Mouse (Mus musculus) cerebellum, adult 11-12 months (tissue): ENCODE results near the gene Nbeal2.
A peak's percentile ranks its signal among the peaks of the same experiment; 100 is the strongest.
"Not testable (repeated sequence)": the region's sequence is repeated elsewhere in the genome, so short reads cannot be mapped to it uniquely, and the experiment has no call there.

Experiments used
- DNase-seq: peaks from one replicate; pipeline ENCODE4 v3.0.0; 2022

Gene Nbeal2

GRCm38 (mm10) chr9:110653655-110654461 lies at the start of gene Nbeal2:
TSS of gene Nbeal2 (minus strand) at chr9:110654161.
- DNase-seq, result peak; percentile 90

DNA sequence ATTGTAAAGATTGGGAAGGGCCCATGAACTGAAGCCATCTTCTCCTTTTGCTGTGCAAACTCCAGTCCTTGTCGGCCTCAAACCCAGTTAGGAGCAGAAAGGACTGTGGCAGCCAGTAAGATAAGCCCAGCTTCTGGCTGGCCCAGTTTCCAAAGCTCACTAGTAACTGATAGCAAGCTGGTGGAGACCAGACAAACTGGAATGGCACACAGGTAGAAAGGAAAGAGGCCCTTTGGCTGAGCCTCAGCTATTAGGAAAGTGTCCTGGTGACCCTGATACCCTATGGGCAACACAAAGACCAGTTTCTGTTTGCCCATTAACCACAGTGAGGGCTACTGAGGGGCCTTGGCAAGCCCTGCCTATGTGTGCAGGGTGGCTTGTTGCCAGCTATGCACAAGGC lies 48.9 kb upstream of the Nbeal2 start:
- DNase-seq, result no peak

DNA sequence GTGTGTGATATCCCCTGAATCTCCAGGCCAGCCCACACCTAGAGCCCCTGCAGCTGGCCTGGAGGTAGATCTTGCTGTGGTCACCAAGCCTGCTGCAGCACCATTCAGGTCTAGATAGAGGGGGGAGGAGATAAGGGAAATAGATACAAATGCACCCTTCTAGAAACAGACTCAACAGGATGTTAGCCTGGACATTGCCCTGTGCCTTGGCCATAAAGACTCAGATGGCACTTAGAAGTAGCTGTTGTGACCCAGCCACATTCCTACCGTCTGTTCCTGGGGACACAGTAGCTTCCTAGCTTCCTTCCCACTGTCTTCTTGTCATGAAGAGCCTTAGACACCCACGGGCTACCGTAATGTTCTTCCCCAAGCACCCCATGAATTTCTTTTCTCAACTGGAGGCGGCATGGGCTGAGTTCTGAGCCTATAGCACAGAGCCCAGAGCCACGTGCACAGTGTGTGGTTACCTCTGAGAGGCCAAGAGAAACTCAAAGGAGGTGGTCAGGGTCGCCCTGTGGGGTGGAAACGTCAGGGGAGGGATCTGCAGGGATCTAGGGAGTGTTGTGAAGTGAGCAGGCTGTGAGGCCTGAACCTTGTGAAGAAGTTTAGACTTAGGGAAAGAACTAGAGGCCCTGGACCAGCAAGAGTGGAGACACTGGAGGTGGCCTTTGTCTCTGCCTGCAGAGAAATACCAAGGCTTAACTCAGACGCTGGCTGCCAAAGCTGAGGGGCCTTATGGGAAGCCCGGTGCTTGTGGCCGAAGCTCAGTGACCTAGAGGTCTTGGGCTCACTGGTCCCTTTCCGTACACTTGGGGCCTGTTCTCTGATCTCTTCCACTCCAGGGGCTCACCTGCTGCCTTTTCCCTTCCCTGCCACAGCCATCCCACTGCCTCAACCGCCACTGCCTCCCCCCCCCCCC lies 47.4 kb upstream of the Nbeal2 start:
- DNase-seq, result no peak

DNA sequence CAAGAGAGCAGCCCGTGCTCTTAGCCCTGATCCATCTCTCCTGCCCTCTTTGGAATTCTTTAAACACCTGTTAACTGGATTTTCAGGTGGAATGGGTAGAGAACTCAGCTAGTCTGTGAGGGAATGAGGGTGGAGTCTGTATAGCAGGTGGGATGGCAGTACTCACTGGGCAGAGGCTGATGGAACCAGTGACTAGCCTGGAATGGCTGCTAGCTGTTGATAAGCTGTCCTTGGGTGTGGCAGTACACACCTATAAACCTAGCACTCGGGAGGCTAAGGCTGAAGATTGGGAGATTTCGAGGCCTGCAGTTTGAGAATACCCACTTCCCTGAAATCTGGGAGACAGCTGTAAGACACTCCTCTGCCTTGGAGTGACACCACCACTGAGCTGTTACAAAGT lies 45.6 kb upstream of the Nbeal2 start:
- no peak for DNase-seq

GRCm38 (mm10) chr9:110697465-110697864 lies 43.5 kb upstream of the Nbeal2 start:
- DNase-seq, result peak; percentile 64

- no peak for DNase-seq
Observed at GRCm38 (mm10) chr9:110696427-110696826, 42.5 kb upstream of the Nbeal2 start.

DNA sequence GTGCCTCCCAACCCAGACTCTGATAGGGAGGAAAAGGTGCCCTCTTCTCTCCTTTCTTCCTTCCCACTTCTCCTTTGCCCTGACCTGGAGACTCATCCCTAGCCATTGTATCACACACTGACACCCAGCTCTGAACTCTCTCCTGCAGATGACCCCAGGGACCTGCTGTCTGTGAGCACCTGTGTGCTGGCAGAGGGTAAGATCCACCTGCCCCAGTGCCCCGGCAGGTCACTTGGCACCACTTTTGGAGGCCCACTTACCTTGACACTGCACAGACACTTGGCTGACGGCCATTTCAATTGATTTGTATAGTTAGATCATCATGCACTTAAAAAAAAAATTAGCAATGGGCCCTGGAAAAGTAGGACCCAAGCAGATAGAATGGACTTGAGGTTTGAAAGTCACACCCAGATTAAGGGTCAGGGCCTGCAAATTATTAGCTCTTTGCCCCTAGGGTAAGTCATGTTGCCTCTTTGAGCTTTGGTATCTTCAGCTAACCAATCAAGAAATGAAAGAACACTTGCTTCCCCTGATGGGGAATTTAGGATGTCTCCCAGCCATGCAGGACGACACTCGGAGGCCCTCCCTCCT lies 41.3 kb upstream of the Nbeal2 start:
- DNase-seq, result no peak

DNA sequence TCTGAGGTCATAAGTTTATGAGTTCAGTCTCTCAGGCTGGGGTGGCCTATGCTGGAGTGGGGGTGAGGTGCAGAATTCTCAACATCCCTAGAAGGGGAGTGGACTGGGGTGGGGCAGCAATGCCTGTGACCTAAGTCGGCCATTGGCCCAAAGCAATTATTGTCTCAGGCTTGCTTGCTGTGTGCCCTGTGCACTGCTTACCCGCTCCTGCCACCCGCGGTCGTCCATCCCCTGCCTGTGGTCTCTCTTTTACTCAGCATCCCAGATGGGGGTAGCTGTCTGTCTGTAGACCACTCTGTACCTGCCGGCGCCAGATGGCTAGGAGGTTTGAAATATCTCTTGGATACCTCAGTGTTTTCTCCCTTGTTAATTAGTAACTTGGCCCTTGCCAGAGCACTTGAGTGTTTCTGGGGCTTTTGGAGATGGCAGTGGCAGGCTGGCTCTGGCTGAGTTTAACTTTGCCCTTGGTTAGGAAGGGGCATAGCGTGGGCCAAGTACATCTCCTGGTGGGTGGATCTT lies 35.4 kb upstream of the Nbeal2 start:
- no peak for DNase-seq

- no peak for DNase-seq
Observed at GRCm38 (mm10) chr9:110687846-110688245, 33.9 kb upstream of the Nbeal2 start.

DNA sequence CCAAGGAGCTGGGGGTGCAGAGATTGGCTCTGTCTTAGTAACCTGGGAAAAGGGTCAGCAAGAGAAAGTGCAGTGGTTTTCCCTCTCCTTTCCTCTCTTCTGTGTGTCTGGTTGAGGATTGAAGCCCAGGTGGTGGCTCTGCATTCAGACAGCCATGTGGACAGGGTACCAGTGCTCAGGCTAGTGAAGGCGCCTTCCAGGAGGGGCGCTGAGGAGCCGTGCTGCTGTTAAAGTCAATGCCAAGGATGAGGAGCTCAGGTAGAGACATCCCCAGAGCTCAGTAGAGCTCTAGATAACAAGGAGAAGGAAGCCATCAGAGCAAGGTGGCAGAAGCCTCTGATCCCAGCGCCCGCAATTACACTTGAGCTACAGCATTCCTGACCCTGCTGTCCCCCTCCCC lies 33.1 kb upstream of the Nbeal2 start:
- no peak for DNase-seq

DNA sequence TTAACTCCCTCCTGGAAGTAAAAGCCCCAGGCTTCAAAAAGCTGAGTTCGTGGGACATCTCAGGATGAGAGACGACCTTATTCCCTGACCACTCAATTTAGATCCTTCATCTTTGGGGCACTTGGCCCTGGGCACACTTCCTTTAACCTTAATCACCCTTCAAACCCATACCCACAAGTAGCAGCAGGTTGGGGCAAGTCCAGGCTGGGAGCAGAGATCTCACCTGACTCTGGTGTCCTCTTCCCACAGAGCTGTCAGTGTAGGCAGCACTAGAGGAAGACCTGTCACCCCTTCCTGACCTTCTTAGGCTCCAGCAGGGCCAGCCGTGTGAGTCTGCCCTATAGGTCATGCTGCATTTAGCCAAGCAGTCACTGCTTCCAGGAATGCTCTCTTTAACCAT lies 32.5 kb upstream of the Nbeal2 start:
- no peak for DNase-seq

GRCm38 (mm10) chr9:110685591-110685990 lies 31.6 kb upstream of the Nbeal2 start:
- no peak for DNase-seq

DNA sequence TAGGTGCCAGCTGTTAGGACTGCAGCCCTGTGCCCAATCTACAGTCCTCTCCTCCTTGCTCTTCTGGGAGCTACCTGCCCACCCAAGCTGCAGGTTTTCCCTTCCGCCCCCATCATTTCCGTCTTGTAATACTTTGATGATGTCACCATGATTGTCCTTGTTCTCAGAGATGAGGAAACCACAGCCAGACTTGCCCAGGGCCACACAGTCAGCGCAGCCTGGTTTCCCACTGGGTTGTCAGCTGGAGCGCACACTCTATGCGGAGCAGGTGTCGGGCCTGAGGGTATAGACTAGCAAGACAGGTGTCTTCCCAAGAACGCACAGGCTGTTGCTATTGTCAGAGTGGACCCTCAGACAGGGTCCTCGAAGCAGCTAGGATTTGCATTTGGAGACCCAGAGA lies 31.2 kb upstream of the Nbeal2 start:
- DNase-seq, result no peak

DNA sequence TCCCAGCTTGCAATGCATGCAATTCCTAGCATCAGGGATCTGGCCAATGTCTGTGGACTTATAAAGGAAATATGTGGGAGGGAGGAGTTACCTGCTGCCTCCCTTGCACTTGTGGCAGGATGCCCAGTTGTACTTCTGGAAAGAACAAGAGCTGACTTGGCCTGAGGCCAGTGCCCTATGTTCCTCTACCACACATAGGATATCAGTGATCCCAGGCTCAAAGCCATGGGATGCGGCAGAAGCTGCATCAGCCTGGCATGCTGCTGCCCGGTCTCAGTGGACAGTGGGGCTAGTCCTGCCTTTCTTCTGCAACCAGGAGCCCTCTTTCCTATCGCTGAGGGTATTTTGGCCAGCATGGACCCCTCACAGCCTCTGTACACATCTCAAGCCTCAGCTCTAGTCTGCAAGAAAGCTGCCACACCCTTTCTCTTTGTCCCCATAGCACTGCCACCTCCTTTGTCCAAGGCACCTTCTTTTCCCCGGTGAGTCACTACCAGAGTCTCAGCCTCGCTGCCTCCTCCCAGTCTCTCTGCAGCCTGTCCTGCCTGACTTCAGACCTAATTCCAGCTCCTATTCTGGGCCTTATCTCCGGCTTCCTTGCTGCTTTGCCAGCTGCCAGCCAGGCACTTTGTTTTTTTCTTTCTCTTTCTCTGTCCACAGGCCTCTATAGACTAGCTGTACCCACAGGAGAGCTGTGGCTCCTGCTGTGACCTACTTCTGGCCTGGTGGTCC lies 30.3 kb upstream of the Nbeal2 start:
- peak; percentile 91 for DNase-seq

GRCm38 (mm10) chr9:110683574-110684099 lies 29.7 kb upstream of the Nbeal2 start:
- DNase-seq, result no peak

DNA sequence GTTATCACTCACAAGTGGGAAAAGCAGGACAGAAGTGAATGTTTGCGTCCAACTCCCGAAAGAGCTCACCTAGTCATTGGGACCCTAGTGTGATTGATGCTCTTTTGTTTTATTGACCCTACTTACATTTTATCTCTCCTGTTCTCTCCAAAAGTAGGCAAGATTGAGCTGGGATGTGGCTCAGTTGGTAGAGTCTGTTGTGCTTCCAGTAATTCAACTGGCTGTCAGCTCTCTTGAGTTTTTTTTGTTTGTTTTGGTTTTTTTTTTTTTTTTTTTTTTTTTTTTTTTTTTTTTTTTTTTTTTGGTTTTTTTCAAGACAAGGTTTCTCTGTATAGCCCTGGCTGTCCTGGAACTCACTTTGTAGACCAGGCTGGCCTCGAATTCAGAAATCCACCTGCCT lies 28.7 kb upstream of the Nbeal2 start:
- DNase-seq, result not testable (repeated sequence)

- DNase-seq, result peak; percentile 47
Observed at GRCm38 (mm10) chr9:110682255-110682654, 28.3 kb upstream of the Nbeal2 start.

DNA sequence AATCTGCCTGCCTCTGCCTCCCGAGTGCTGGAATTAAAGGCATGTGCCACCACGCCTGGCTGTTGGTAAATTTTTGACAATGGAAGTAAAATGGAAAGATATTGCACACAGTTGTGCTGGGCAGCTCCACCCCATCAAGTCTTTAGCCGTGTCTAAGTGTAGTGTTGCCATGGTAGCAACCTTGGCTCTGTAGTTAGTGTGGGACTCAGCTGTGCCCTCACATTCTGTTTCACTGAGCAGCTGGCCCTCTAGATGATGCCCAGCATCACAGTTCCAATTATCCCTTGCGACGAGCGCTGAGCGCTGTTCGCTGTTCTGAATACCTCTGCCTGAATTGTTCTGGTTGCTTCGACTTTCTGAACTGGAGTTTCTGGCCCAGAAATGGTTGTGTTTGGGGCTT lies 27.9 kb upstream of the Nbeal2 start:
- DNase-seq, result no peak

DNA sequence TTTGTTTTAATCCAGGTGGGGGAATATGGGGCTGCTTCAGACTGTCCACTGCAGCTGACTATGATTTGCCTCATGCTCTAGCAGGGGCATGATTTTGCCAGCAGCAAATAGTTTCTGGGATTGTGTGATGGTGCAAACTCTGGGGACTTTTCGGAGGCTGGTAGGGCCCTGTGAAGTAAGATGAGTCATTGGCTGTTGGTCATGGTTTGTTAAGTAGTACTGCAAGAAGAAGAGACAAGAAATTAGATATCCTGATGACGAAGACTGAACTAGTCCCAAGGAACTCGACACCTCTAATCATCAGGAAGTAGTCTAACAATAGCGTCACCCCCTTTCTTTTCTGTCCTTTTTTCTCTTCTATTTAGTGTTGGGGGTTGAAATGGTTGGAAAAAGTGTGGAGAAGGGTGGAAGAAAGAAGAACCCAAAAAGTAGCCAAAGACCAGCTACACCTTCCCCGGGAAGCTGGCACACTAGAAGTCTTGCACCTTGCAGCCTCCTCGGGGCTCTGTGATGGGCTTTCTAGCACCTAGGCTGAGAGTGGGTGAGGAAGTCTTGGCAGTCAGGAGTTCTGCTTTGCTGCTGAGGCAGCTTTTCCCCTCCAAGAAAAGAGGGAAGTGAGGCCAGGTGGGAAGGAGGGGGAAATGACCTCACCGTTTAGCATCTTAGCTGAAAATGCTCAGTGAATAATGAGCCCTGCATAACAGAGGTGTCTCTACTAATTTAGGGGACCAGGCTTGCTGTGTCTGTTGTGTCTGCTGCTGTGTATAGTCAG lies 27.0 kb upstream of the Nbeal2 start:
- DNase-seq, result no peak

- peak; percentile 43 for DNase-seq
Observed at GRCm38 (mm10) chr9:110678886-110679285, 24.9 kb upstream of the Nbeal2 start.

DNA sequence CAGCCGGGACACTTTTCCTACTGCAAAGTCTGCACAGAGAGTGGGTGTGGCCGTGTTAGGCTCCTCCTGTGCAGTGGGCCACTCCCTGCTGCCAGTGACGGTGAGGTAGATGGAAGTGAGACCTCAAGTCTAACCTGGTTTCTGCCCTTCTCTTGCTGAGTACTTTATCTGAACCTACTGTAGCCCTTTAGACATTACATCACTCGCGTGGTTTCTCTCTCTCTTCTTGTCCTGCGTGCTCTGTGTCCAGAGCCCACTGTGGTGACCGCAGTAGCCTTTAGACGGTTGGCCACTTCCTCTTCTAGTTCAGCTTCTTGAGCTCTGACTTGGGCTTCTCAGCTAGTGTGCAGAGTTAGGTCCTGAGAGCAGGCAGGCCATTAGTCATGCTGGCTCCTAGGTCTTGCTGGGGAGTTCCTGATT lies 22.5 kb upstream of the Nbeal2 start:
- no peak for DNase-seq
